Mouse (Mus musculus) gonadal fat pad, adult 2 months (tissue): ENCODE measurements at regions not wholly inside any gene's neighbourhood (a gene's known extent, or its start where the extent isn't known, plus 50 kb on each side); places are given as distances from the start of the nearest gene placed in this dataset.

Source experiments
- DNase-seq: peaks from one replicate; pipeline ENCODE4 v3.0.0-alpha.2; 2012; ENCODE audit warnings: low read depth

DNA sequence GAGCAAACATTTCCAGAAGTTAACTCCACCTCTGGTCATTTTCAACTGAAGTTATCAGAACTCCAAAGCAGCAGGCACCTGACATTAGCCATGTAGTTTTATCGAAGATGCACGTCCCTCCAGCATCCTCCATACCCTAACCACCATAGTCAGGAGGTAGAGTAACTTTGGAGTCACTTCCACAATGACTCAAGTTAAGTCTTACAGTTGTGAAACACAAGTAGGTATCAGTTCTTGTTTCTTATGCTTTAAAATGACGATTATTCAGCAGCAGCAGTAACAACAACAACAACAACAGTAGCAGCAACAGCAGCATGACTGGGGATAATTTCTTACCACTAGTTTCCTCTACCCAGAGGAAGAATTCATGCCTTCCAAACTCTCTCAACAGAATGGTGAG lies 51.3 kb upstream of the Tank start:
- DNase-seq, result no peak

DNA sequence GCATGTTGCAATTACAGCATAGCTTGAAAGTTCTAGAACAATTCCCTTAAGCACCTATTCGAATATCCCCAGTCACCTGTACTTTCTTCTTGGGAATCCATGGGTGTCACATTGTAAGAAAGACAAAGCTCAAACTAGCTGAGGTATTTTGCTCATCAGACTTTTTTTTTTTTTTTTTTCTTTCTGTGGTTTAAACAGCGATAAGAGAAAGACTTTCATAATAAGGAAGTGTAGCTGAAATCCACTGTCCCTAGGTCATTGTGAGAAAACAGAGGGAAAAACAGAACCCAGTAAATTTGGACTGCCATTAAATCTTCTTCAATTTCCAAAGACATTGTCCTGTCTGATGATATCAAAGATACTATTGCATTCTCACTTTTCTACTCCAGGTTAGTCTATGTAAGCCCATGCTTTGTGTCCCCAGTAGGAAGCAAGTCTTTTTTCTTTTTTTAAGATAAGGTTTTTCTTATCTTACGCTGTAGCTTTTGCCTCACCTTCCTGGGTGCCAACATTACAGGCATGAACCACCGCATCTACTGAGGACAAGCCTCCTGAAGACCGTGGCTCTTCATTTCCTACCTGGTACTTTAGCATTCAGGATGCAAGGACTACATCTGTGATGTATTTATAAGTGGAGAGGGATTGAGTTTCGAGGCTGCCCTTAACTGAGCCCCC lies 54.2 kb upstream of the Tank start:
- no peak for DNase-seq

DNA sequence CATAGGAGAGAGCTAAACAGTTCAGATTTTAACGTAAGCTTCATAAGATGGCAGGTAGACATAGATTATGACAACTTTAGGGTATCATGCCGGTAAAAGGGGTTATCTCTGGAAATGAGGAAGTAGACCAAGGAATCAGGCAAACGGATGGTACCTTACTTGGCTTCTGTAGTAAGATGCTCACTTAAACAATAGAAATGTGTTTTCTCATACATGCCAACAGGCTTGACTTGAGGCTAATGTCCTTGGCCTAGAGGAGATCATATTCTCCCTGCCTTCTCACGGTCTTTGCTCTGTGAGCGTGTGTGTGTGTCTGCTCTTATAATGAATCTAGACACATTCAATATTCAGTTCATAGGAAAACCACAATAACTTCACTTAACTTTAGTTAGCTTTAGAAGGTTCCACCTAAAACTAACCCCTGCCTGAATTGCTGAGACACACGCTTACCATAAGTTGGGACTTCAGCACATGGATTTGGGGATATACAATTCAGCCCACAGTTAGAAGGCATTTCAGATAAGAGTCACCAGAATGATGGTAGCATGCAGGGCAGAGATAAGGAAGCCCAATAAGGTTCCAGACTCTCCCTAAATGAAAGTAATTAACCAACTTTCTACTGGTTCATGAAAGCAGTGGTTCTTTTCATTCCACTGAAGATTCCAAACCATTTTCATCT lies 63.8 kb upstream of the Tank start:
- DNase-seq, result no peak

DNA sequence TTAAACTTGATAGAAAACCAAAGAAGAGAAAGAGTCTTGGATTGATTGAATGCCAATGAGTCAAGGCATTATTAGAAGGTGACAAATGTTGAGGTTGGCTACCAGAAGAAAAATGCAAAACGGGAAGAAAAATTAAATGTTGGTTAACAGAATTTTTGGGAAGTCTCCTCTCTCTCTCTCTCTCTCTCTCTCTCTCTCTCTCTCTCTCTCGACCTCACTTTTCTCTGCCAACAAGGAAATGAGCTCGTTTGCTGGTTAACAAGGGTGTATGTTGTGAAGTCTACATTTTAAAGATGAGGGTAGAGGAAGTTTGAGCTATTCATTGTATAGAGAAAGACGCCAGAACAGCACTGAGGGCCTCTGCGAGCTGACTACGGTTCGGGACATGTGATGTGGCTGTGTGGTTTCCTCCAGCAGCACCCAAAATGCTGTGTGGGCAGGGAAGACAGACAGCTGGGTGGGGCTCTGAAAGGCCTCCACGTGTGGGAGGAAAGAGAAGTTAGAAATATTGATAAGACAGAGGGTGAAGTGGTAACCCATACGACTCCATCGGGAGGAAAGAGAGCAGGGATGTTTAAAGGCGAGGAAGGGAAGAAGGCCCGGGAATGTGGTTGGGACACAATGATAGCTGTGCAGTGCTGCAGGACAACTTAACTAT lies 64.5 kb upstream of the Tank start:
- DNase-seq, result no peak

DNA sequence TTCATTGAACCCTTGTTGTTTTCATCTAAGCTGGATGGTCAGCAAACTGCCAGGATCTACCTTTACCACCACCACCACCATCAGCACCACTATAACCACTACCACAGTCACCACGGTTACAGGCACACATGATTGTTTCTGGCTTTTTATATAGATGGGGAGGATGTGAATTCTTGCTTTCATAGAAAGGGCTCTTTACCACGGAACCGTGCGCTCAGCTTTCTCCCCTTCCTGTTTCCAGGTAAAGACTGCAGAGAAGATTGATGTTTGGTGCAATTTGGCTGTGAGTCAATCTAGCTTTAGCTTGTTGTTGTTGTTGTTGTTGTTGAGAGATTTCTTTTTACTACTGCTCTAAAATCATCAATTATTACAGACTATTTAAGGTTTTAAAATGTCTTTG lies 74.8 kb upstream of the Tank start:
- DNase-seq, result no peak

DNA sequence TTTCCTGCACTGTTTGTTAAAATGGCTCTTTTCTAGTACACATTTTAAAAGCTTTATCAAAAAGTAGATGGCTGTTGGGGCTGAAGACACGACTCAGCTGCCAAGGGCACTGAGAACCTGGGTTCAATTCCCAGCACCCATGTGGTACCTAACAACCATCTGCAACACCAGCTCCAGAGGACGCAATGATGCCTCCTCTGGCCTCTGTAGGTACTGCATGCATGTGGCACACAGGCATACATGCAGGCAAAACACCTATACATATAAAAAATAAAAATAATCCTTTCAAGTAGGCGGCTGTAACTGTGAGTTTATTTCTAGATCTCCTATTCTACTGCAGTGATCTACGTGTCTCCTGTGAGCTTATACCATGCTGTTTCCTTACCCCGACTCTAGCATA lies 76.5 kb upstream of the Tank start:
- no peak for DNase-seq

DNA sequence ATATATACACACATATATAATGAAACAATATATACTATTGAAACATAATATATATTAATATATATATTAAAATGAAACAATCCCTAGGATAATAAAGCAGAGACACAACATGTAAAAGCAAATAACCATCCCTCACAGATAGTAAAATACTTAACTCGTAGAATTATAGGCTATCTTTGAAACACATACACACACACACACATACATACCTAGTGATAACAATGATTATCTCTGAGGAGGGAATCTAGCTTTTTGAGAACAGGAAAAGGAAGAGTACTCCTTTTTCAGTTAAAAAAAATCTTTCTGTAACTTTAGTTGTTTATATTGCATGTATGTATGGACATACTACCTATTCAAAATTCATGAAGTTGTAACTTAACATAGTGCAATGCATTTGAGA lies 79.1 kb upstream of the Tank start:
- DNase-seq, result no peak

DNA sequence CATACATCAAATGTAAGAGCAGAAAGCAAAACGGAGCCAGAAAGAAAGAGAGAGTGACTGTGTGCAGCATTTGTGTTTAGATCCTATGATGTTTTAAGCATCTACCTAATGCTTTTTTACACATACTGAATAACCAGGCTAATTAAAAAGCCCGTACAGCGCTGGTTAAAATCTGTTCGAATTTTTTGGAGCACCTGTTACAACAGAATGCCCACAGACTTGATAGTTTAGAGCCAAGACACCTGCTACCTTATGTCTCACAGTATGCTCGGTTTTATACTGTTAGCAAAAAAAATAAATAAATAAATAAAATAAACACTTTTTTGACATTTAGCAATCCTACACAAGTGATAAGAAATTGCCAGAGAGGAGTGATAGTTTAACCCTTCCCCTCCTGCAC lies 80.5 kb upstream of the Tank start:
- DNase-seq, result no peak

DNA sequence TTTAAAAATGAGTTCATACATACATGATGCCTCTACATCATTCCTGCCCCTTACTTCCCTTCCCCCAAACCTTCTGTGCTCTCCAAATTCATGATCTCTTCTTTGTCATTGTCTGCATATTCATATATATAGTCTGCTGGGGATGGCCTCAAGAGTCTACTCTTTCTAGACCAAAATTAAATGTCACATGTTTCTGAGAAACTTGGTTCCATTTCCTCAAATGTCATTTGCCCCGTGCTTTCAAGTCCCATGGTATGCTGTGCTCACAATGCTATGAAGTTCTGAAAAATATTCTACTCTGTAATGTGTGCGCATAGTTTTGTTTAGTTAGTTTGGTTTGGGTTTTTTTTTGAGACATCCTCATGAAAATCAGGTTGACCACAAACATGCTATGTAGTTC lies 81.4 kb upstream of the Tank start:
- no peak for DNase-seq

DNA sequence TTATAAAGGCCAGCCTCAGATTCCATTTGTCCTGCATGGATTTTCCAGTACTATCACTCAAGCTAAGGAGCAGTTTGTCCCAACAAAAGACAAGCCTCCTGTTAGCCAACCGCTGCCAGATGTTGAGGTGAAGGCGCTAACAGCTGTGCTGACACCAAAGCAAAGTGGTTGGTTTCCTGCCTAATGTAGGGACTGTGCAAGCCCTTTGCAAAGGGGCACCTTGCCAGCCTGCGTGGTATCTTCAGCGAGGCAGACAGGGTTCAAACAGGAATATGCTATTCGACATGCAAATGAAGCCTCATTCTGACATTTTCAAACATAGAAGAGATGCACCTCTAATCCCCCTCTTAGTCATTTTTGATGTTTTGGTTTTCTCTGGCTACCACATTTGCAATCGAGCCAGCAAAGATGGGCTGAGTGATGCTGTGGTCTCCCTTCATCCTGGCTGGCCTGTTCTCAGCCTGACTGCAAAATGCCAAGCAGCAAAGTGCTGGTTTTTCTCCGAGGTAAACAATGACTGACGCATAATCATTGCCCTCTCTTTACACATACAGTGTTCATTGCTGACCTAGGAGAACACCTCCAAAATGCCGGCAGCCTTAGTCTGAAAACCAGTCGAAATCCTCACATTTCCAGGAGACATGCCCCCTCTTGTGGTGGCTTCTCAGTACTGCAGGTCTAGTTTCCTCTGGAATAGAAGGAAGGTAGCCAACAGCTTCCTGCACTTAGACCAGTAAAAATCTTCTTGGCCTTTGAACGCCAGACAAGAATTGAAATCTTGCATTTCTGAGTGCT lies 84.3 kb upstream of the Tank start:
- DNase-seq, result no peak

DNA sequence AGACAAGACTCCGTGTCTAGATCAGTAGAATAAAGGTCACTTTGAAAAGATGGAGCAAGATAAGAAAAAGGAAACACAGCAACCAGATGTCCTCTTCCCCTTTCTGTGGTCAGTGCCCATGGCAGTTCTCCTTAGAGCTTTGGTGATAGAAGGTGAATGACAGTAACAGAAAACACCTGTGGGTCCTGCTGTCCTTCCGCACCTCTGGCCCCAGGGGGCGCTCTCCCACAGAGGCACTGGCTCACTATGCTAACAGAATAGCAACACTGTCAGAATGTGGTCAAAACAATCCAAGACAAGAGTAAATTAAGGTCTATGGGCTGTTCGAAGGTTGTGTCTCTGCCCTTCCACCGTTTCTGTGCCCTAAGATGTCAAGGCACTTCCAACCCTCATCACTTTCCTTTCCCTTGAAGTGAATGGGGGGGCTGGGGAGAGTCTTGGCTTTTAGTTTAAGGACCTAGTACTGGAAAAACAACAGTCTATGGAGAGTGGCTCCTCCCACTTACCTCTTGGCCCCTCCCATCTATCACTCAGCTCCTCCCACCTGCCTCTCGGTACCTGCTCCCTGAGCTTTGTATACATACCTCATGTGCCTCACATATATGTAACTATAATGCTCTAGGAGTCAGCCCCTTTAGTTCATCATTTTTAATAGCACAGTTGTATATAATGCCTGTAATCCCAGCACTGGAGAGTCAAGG lies 86.2 kb upstream of the Tank start:
- no peak for DNase-seq

DNA sequence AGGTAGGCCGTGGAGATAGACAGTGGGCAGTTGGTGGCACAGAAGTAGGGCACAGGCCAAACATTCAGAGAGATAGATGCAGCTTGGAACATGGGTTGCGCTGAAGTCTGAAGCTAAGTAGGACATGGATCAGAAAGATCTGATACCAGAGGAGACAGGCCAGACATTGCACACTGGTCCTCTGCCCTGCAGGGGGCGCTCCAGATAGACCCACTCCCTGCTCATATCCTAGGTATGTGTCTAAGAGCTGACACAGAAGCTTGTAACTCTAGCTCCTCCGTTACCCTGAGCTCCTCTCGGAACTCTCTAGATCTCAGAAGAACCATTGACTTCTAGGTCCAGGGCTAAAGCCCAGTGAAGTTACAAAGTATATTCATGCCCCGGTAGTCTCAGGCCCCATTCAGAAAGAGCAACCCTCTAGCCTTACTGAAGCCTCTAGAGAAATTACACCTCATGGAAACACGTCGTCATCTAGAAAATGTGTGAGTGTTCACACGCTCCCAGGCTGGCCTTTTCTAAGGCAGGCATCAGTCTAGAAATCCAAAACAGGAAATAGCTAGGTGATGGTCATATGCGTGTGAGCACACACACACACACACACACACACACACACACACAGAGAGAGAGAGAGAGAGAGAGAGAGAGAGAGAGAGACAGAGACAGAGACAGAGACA lies 87.8 kb upstream of the Tank start:
- DNase-seq, result no peak

DNA sequence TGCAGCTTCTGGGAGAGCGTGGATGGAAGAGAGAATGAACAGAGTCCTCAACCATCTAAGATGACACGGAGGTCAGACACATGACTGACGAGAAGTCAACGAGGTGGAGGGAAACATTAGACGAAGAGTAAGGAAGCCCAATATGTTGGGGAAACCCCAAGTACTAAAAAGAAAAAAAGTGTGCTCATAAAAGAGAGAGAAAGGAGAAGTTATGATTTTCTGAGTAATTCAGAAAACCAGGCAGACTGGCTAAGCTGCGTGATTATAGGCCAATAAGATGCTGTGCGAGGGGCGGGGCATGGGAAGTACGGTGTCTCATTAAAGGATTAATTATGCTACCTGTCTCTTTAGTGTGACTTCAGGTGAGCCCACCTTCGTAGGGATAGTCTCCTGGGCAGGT lies 88.6 kb upstream of the Tank start:
- no peak for DNase-seq

DNA sequence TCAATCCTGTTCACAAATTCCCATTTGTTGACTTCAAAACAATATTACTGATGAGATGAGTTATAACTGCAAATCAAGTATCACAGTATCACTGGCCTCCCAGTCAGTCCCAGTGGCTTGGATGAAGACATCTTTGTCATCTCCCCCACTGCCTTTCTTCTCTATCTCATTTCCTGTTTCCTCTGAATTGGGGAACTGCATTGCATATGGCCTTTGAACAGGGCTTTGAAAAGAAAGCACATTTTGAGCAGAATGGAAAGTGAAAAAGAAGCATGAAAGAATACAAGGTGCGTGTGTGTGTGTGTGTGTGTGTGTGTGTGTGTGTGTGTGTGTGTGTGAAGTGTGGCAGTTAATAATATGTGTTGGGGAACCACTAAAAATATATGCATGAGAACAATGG lies 94.6 kb upstream of the Tank start:
- no peak for DNase-seq

DNA sequence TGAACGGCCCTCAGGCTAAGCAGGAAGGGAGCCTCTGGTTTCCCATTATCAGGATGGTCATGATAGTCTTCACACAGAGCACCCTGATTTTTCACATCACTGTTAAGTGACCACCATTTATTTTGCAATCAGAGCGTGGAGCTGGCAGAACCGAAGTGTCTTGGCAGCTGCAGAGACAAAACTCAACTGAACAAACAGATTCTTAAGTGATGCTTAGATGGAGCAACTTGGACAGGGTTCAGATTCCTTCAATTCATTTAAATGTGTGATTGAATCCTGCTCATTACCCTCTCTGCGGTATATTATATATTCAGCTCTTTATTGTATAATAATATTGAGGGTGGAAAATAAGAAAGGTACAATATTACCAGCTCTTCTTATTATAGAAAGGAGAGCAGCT lies 101.7 kb upstream of the Tank start:
- DNase-seq, result no peak

DNA sequence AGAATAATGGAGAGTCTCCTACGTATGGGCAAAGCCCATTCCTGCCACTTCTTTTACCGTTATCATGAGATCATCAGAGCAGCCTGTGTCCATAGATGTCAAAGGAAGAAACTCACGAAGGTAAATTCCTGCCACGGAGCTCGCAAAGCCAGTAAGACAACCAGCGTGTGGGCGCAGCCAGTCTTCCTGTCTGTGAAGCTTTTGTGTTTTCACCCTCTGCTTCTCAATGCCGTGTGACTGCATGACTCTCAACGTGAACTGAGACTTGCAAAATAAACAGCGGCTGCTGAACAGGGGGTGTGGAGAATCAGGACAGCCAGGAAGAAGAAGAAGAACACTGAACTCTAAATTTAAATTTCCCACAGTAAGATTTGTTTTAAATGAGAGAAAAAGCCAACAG lies 103.8 kb upstream of the Tank start:
- no peak for DNase-seq

DNA sequence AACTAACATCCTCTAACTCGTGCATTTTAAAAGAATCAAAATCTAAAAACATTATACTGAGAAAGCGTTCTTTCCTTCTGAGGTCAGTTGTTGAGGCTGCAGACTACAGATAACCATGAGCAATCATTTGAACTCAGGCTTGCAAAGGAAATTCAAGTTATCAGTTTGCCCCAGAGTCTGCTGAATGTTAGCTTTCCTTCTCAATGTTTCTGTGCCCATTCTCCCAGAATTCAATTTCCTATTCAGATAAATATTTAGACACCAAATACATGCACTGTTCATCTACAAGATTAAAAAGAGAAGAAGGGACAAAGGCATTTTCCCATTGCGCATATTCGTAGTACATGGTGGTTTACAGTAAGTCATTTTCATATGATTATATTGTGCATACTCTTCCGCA lies 107.9 kb upstream of the Tank start:
- DNase-seq, result no peak

DNA sequence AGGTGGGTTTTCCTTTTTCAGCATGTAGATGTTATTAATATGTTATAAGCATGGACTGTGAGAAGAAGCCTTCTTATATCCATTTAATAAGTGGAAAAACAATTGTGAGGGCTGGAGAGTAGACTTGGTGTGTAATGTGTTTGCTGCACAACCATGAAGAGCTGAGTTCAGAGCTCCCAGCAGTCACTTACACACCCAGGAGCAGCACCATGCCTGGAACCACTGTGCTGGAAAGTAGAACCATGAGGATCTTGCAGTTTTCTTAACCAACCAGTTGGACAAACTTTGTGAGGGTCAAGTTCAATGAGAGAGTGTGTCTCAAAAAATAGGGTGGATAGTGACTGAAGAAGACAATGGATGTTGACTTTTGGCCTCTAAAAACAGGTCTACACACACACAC lies 108.3 kb upstream of the Tank start:
- DNase-seq, result no peak

DNA sequence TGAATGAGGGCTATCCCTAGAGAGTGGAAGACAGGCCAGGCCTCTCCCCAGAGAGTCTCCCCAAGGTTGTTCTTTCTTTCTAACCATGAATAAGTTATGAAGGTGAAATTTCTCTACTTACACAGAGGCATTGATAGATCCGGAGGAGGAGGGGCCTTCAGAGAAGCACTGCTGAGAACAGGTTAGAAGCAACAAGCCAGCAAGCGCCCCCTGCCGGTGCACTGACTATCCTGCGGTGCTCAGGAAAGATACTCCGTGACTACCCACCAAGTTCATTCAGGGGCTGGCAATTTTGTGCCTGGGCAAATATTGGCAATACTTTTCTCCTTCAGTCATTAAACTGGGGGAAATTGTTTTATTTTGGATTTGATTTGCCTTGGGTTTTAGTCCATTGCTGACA lies 122.5 kb upstream of the Tank start:
- DNase-seq, result no peak

DNA sequence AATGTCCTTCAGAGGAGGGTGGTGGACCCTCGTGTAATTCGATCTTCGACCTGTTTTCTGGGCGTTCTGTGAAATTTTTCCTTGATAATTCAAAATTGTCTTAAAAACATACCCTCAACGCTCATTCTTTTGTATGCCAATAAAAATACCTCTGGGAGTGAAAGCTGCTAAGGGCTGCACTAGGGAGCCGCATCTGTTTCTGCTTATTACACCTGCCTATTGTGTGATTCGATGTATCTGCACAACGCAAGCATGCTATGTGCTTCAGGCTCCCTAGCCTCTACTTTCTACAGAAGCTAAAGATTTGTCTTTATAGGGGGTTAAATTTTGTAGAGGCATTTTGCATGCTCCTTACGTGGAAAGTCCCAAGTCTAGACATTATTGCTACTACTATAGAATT lies 123.7 kb upstream of the Tank start:
- DNase-seq, result no peak

DNA sequence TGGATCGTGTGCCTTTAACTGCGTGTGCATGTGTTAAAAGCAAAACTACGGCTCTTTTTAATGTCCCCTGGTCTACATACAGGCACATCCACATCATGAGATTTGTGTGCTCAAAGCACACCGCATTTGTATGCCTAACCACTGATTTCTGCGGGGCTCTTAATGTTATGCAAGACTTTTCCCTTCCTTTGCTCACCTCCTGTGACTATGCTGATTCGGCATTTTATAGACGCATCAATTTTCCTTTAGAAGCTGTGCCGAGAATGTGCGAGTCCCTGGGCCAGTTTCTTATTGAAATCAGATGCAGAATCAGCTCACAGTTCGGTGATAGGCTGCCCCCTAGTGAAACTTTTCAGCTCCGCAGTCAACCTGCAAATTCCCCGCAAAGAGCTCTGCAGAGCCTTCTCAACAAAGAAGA lies 124.1 kb upstream of the Tank start:
- DNase-seq, result no peak
